Mouse (Mus musculus) CD8-positive naive resting alpha-beta T cell, adult 57 days (primary cell): ENCODE data around the gene Gm9913. TPM values are rescaled to one million over a fixed set of nuclear protein-coding genes. Genes with fewer than 3 reads are reported as not detected.

Experiments used
- total RNA-seq: library from RNA; stranded (reverse); gene quantifications from one replicate; pipeline ENCODE4 v1.2.4, GENCODE M21; 2023

The Gm9913 gene
- total RNA-seq, result not detected

DNA sequence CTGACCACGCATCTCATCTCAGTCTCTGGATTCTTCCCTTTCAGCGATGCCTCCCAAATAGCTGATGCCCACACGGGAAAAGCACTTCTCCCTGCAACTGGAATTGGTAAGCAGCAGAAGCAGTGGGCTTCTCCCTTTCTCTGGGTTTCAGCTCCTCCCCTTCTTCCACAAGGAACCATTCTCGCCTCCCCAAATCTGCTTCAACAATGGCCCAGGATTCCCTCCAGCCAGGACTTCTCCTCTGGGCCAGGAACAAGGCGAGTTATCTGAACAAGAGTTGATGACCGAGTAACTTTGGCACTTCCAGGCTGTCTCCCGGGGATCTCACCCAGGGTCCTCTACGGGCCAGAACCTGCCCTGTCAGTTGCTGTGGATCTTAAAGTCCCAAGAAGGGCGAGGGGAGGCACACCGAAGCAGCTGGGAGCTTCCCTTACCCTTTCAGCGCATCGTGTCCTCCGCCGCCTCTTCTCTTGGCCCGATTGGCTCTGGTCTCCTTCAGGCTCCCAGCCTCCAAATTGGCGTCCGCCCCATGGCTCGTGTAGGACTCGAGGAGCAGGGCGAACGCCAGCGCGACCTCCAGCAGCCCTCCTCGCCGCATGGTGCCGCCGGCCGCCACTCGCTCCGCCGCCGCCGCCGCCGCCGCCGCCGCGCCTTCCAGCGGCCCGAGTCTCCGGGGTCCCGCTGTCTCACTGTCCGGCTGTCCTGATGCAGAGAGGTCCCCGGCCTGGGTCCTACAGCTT is at the start of gene Gm9913:
Gene Gm9913 (plus strand): TSS at position 84 of the 740 bp plus-strand sequence.

GRCm38 (mm10) chr2:125507893-125508292 is 3.0 kb downstream of the Gm9913 start, which contains the start of gene Fbn1:
Gene Fbn1 (minus strand): TSS chr2:125507993.

Other genes starting within 250 kb of the Gm9913 start
- gene Fbn1, start 2.9 kb downstream of the Gm9913 start, total RNA-seq, result 0.06 TPM
- 22.0 TPM for gene Cep152, start 120.0 kb downstream of the Gm9913 start, total RNA-seq
- gene Eid1, start 168.0 kb downstream of the Gm9913 start, total RNA-seq, result 31.7 TPM
- gene Shc4, start 219.1 kb downstream of the Gm9913 start, total RNA-seq, result 0.46 TPM